23 mouse cellular contexts compared by ENCODE assay signal in genomic region chr14:120826187-120826586, GRCm38 (mm10).
DNase-seq lines count a peak whose midpoint lies in the region; ATAC-seq and TF ChIP-seq lines count a peak whose summit lies in the region.
"Had no signal": no experiment of that assay in that cellular context is flagged by ENCODE, and none has a peak within 500 bp of the region (broad histone marks: within the 10 kb centered on the region; RNA-seq: fewer than 3 reads in every experiment).

No protein-coding gene starts in this region.

- no peak overlapping the region for H3K4me2 ChIP-seq in intestine, embryonic 15.5 days (replicated peaks)

- WGBS in intestine, embryonic 15.5 days, result 69% methylated on average over 4 of the region's 4 CpGs

- no peak overlapping the region for H3K9ac ChIP-seq in intestine, embryonic 15.5 days

- H3K27me3 ChIP-seq in intestine, embryonic 15.5 days (replicated peaks), result no peaks in the 10 kb centered on the region
- H3K27me3 ChIP-seq: CH12.LX, Patski had no signal

- no peak for TF ChIP-seq CTCF in layer of hippocampus, adult 2 months (conservative IDR thresholded peaks at IDR 0.05)

- no peaks in the 10 kb centered on the region for H3K9me3 ChIP-seq in intestine, embryonic 15.5 days

- no peaks in the 10 kb centered on the region for H3K4me1 ChIP-seq in intestine, embryonic 15.5 days (replicated peaks)

- H3K36me3 ChIP-seq in intestine, embryonic 15.5 days, result no peaks in the 10 kb centered on the region
- H3K36me3 ChIP-seq: G1E had no signal

- no peak overlapping the region for H3K4me3 ChIP-seq in layer of hippocampus, adult 2 months
- no peak overlapping the region for H3K4me3 ChIP-seq in intestine, embryonic 15.5 days (replicated peaks)

- H3K27ac ChIP-seq in layer of hippocampus, adult 2 months, result peak overlapping the region; percentile 58; the same call in 1 of the 2 replicates
- no peak overlapping the region for H3K27ac ChIP-seq in intestine, embryonic 15.5 days

- DNase-seq in cerebellum, postnatal 10 days, result peak; percentile 19 to 21
- DNase-seq in cerebellum, adult 11 months, result no peak
- DNase-seq in frontal cortex, adult 2 months (ENCODE audit: extremely low spot score in 1 of 2, low spot score in 1 of 2), result no peak
- DNase-seq in layer of hippocampus, adult 2 months (ENCODE audit: low spot score in 2 of 2), result peak in 1 of 2 experiments; percentile 28
- DNase-seq in layer of hippocampus, postnatal 14 days (ENCODE audit: low spot score in 2 of 2), result no peak
- peak; percentile 73 for DNase-seq in brain, adult 2 months (ENCODE audit: low read depth, low spot score)
- DNase-seq: adrenal gland, adult 2 months; adrenal gland, adult 8-10 months; adrenal gland, postnatal 10 days; adrenal gland, postnatal 14 days; adrenal gland, postnatal 25 days; adrenal gland, postnatal 36 days; B cell, adult 2 months; cerebellum, adult 11-12 months; cerebellum, adult 18-20 months; cerebellum, adult 2 months had no signal

- peak; percentile 45; the same call in 1 of the 2 replicates for ATAC-seq in frontal cortex, adult (ENCODE audit: low TSS enrichment)
- ATAC-seq in intestine, embryonic 15.5 days, result no peak
- ATAC-seq: activated CD4-positive, CD25-positive, alpha-beta regulatory T cell, adult 4 months; CD4-positive, CD25-positive, alpha-beta regulatory T cell, adult 4 months; Patski had no signal

Comparison
In these comparisons a context has a peak if more than half of its experiments do, and no peak if none do; other contexts are left out.
1. DNase-seq: peak in cerebellum, postnatal 10 days (2 of 2) and brain, adult 2 months (single experiment); none in cerebellum, adult 11 months (single experiment), frontal cortex, adult 2 months (0 of 2) and layer of hippocampus, postnatal 14 days (0 of 2).